Mouse (Mus musculus): ENCODE results near the gene Ppp2r5c.

The Ppp2r5c gene

DNA sequence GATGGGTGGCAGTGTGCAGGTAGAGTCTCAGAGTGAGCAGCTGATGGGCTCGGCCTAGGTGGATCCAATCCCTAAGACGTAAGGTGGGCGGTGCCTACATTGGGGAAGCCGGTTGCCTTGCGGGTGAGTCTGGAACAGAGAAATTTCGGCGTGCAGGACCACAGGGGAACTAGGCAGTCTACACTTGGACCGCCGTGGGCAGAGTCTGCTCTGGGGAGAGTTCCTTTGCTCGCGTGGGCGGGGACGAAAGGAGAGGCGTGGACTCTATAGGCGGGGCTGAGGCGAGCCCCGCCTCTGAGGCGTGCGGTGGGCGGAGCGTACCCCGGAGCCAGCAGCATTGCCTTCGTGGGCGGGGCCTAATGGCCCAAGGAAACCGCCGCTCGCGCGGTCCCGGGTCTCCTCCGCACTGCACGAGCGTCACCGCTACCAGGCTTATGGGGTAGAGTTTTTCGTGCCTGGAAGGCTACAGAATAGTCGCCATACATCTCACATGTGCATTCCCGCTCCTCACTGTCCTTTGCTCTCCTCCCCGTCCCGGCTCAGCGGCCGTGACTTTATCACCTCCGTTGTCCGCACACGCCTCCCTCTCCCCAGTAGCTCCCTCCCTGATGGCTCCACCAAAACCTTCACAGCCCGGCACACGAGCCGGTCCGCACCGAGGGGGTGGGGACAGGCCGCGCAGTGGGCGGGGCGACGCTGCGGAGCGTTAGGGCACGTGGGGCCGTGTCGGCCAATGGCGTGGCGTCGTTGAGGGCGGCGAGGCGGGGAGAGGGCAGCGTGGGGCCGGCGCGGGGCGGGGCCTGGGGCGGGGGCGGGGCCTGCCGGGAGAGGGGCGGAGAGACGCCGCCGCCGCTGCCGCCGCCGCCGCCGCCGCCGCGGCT is at the start of gene Ppp2r5c:
Gene Ppp2r5c (plus strand): TSS at position 831 of the 881 bp plus-strand sequence.
- DNase-seq: peak; percentile 99

DNA sequence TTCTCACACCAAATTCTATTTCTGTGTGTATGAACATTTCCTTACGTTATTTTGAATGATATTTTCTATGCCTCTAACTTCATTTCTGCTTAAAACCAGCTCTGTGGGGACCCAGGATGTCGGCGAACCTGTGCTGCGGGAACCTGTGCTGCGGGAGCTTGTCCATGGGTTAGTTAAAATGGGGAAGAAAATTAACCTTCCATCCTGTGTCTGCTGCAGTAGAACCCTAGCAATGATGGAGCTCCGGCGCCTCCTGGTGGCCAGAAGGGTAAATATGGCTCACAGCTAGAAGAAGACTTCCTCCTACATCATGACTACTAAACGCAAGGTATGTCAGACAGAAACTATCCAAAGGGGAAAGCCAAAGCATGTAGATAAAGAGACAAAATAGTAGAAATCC is 48.6 kb upstream of the Ppp2r5c start:
- DNase-seq: peak; percentile 86

DNA sequence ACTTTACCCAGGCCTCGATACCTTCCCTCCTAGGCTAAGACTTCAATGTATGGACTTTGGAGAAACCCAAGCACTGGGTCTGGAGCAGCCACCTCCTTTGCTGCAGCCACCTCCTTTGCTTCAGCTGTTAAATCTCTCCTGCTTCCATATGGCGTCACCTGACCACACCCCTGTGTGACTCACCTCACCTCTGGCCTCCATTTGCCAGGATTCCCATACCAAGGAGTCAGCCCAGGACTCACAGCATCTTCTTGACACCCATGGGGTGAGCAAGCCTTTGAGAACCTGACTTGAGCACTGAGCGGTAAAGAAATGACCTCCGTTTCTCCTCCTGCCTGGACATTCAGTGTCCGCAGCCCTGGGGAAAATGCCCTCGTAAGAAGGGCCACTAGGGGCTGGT is 47.8 kb upstream of the Ppp2r5c start:
- peak; percentile 75 for DNase-seq

DNA sequence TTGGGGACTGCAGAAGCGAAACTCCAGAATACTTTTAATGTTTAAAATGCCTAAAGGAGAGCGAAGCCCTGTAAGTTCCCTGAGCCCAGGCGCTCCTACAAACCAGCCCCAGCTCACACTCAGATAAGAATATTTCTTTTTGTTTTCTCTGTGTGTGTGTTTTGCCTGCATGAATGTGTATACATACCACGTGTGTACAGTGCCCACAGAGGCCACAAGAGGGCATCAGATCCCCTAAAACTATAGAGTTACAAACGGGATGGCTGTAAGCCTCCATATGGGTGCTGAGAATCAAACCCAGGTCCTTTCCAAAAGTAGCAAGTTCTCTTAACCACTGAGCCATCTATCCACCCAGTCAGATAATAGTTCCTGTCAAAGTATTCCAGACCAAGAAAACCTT is 46.0 kb upstream of the Ppp2r5c start:
- no peak for DNase-seq

DNA sequence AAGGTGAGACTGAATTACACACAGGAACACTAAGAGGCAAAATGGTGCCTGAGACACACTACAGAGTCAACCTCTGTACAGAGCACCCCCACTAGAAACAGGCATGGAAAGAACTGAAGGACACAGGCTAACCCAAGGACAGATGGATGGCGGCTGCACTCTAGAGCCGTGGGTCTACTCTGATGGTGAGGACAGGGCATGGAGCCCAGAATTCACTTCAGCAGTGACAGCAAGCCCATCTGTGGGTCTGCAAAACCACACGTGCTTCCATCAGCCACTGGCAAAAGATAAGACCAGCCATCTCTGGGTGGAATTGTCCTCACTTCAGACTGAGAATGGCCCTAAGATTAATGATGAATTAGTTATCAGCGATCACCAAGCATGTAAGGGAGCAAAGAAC is 45.0 kb upstream of the Ppp2r5c start:
- no peak for DNase-seq

DNA sequence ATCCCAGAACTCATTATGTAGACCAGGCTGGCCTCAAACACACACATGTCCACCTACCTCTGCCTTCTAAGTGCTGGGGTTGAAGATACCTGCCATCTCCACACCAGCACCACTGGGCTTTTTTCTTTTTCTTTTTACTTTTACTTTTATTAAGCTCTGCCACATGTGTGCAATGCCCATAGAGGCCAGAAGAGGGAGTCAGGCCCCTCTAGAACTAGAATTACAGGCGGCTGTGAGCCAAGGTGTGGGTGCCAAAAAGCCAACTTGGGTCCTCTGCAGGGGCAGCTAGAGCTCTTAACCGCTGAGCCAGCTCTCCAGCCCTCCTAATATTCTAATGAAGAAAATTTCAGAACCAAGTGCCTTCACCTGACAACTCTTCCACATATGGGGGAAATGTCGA is 30.7 kb upstream of the Ppp2r5c start:
- peak; percentile 77 for DNase-seq

DNA sequence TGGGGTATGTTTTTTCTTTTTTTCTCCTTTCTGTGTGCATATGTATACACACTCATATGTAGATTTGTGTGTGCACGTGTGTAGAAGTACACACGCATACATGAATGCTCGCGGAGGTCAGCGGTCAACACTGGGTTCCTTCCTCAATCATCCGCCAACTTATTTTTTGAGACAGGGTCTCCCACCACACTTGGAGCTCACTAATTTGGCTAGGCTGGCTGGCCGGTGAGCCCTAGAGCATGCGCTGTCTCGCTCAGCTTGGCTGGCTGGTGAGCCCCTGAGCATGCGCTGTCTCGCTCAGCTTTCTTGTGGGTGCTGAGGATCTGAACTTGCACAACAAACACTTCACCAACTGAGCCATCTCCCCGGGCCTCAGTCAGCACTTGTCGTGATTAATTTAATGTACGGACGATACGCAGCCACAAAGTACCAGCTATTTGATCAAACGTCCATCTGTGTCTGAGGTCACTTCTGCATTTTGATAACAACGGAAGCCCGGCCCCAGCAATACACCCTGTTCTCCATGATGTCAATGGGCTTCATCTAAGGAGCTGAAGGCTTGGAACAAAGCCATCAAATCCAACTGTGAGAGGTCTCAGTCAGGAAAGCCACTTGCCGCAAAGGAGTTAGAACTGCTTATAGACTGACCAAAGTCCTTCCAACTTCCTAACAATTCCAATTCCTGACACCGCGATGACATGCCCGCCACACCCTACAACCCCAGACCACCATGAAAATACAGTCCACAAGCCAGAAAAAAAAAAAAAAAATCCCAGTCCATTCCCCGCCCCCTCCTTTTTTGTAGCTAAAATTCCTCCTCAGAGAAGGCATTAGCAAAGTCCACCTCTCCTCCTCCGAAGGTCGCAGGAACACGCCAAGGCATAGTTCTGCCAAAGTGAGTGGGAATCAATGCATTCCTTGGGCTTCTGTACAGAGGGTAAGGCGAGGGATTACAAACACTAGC is 29.6 kb upstream of the Ppp2r5c start:
- peak; percentile 92 for DNase-seq

DNA sequence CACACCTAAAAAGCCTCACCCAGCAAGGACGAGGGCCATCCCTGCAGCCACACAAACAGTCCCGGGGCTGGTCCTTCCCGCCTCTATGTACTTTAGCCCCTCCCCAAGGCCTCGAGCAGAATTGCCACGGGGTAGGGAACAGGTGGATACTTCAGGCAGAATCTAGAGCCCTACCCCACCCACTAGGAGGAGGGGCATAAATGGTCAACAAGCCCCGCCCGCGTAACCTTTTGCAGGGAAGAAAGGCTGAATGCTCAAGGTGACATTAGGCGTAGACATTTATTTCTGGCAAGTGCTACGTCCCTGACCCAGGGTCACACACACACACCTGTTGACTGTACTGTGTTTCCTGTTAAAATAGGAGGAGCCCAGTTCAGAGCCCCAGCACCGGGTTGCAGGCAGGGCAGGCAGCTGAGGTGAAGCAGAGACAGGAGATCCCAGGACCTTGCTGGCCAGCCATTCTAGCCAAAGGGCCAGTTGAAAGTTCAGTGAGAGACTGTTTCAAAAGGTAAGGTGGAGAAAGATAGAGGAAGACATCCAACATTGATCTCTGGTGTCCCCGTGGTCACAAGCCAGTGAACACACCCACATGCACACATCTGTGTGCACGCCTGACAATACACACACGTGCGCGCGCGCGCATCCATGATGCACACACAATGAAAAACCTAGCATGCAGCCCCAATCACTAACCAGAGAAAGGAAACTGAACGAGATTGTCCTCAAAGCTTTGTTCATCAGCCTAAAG is 28.8 kb upstream of the Ppp2r5c start:
- peak; percentile 94 for DNase-seq

DNA sequence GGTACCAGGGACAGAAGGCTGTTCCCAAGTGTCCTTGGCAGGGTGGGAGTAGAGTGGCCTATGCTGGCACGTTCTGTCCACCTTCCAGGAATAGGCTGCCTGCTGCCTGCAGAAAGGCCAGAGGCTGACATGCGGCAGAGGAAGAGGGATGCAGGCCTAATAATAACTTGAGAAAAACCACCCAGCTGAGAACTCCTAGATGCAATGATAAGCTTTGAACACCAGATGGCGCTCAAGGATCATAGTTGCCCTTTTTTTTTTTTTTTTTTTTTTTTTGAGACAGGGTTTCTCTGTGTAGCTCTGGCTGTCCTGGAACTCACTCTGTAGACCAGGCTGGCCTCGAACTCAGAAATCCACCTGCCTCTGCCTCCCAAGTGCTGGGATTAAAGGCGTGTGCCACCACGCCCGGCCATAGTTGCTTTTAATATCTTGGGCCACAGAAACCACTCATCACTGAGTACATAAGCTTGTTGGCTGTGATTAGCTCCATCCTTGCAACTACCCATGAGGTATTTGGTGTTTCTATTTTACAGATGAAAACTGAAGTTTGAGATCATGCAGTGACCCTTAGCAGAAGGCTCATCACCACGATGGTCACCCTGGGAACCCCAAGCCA is 28.1 kb upstream of the Ppp2r5c start:
- peak; percentile 95 for DNase-seq

DNA sequence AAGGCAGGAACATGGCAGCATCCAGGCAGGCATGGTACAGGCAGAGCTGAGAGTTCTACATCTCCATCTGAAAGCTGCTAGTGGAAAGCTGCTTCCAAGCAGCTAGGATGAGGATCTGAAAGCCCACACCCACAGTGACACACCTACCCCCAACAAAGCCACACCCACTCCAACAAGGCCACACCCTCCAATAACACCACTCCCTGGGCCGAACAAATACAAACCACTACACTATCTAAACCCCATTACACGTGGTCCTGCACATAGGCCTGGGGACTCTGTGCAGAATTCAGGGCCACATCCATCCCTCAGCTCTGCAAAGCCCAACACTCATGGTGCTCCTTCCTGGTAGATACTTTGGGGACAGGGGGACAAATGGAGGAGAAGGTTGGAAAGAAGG is 27.0 kb upstream of the Ppp2r5c start:
- no peak for DNase-seq

DNA sequence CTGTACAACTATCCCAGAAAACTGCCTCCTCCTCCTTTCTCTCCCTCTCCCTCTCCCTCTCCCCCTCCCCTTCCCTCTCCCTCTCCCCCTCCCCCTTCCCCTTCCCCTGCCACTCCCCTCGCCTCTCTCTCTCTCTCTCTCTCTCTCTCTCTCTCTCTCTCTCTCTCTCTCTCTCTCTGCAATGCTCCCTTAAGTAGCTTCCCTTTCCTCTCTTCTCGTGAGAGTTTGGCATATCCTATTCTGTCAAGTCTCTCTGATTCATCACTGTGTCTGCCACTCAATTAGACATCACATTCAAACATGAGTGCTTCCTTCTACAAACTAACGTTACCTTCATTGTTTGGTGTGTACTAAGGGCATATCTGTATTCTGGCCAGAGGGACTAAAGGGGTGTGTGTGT is 25.6 kb upstream of the Ppp2r5c start:
- DNase-seq: no peak

DNA sequence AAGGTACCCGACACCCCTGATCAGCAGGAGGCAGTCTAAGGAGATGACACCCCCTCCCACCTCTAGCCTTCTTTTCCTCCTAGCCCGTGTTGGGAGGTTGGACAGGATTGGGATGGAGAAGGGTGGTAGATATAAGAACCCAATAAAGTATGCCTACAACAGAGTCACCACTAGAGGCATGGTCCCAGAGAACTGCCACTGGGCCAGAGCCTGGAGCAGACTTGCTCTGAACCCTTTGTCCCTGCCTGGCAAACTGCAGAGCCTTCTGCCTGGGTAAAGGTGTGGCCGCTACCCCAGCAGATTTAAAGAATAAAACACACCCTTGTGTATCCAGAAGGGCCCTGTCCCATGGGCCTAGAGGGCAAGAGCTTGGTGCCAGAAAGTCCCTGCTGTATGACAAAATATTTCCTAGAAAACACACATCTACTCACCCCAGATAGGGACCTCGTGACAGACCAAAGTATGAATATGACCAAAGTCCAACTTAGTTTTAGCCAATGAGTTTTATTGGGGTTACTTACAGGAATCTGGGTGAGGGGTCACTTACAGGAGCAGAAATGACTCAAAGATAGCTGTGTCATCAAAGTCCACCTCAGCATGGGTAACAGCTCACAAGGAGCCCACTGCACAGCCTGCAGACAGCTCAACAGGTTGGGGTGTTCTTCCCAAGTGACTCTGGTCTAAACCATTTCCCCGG is 22.8 kb upstream of the Ppp2r5c start:
- no peak for DNase-seq

DNA sequence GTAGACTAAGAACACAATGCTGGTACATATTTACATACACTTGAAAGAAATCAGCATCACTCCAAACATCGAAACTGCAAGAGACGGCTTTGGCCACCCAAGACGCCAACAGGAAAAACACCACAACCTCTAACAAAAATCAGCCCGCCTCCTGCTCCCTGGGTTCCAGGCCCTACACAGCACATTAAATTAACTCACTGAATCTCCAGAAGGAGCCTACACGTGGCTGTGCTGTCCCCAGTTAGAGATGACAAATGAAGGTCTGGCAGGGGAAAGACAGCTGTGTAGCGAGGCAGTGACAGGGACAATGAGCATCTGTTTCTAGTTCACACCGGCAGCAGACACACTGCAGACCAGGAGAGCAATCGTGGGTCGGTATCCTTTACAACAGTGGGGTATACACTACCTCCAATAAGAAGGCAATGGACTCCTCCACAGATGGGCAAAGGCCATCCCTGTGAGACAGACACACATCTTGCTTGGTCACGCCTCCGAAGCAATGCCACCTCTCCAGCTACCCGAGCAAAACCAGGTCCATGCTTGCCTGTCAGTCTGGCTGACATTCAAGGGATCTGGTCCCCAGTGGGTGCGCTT is 20.4 kb upstream of the Ppp2r5c start:
- no peak for DNase-seq

DNA sequence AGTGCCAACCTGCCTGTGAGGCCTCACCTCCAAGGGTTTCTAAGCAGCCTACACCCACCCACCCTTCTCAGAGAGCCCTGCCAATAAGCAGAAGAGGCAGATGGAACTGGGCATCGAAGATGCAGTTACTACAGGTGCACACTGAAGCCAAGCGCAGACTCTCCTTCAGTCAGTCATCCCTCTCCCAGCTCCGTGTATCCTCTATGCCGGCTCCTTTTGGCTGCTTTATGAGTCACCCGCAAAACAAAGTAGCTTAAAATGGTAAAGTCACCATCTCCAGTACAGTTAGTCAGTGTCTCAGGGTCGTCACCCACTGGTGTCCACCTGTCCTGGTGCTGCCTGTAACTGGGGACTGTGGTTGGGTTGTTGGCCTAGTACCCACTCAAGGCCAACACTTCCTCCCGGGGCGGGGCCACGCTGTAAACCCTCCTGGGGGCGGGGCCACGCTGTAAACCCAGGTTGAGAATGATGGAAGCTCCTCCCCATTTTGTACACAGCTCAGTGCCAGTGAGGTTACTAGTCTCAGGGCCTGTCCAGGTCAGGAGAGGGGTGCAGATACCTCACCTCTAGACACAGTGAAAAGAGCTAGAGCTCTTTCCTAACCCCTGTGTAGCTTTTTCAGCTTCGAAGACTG is 17.5 kb upstream of the Ppp2r5c start:
- no peak for DNase-seq

DNA sequence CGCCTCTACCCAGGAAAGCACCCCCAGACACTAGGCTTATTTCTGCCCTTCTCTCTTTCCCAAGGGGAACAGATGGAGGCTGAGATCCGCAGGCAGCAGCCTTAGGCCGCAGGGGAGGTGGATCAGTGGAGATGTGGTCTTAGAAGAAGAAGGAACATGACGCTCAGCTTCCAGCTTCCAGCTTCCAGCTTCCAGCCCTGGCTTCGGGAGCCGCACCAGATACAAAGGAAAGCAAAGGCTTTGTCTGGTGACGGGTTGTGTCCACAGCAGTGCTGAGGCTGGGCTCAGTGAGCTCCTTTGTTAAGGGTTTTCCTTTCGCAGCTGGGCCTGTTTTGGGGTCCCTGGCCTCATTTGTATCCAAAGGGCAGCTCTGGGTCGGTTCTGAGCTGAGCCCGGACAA is 16.9 kb upstream of the Ppp2r5c start:
- no peak for DNase-seq

DNA sequence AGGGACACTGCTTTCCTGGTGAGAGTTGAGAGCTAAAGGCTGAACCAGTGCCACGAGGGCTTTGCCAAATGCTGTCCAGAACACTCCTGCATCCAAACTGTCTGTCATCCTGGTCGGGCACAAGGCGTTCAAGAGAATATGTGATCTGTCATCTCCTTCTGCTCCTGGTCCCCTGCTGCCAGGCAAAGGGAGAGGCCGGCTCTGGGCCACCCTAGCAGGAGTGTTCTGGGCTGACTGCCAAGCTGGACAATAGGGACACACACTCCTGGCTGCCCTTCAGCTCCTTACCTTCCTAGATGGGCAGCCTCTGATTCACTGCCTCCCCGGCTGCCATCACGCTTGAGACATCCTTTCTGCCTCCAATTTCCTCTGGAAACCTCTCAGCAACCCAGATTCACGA is 15.1 kb upstream of the Ppp2r5c start:
- peak; percentile 97 for DNase-seq

DNA sequence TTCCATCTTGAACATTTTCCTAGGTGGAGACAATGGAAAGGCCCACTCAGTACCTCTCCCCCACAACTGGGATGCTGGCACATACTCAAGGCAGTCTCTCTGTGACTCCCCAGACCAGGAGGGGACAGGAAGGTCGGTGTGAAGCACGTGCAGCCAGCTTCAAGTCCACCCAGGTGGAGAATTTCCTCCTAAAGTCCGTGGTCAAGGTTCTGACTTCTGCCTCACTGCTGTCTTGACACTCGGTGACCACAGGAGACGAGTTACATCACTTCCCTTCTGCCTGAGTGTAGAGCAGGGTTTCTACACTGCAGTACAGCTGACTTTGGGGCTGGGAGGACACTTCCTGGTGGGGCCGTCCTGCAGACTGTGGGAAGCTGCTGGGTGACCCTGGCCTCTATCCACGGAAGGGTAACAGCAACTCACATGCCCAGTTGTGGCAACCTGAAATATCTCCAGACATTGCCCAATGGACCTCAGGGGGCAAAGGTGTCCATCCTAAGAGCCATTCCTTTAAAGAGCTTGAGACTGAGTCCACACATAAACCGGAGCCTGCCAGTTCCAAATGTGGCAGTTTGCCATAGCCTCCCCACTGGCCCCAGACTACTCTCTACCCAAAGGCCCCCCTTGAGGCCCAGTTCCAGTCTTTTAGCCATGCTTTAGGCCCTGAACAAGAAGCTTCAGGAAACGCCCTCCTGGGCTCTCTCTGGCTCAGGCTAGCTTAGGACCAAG is 10.1 kb upstream of the Ppp2r5c start:
- DNase-seq: peak; percentile 90

DNA sequence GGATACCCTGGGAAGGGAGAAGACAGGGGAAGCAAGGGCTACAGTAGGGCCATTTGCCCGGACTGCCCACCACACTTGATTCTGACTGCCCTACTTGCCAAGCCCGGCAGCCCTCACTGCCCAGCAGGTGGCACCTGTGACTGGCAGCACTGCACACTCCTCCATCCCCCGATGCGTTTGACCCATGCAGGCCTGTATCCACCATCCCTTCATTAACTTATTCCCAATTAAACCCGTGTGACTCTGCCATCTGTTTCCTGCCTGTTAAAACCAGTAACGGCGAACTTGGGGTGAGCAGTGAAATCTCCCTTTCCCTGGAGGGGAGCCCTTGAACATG is 9.6 kb upstream of the Ppp2r5c start:
- DNase-seq: no peak

DNA sequence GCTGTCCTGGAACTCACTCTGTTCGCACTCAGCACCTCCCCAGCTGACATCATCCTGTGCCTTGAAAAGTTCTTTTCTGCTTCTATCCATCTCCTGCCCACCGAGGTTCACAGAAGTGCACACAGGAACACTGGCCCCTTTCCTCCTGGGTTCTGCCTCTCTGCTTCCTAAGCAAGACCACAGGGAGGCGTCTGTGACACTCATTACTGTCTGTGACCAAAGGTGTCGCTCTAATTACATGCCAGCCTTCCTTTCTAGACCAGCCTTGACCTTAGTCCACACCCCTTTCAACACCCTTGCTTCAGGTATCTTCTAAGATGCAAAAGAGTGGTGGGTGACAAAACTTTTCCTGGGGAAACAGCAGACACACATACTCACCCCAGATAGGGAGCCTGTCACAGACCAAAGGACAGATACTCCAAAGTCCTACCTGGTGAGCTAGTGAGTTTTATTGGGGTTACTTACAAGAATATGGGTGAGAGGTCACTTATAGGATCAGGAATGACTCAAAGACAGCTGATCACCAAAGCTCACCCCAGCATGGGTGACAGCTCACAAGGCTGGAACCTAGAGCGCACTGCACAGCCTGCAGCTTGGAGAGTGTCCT is 8.4 kb upstream of the Ppp2r5c start:
- DNase-seq: no peak

DNA sequence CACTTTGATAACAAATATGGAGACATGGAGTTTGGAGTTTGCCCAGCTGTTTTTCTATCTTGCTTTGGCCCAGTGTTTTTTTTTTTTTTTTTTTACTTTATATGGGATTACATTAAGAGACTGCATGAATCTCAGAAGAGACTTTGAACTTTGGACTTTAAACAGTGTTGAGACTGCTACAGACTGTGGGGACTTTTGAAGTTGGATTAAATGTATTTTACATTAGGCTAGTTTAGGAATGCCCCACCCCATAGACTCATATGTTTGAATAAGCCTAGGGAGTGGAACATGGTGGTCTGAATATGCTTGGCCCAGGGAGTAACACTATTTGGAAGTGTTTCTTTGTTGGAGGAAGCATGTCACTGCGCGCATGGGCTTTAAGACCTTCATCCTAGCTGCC is 4.7 kb upstream of the Ppp2r5c start:
- DNase-seq: no peak
